Mouse (Mus musculus) MEL (cell line): ENCODE results near the gene Flrt2. TPM values are rescaled to one million over a fixed set of nuclear protein-coding genes. Genes with fewer than 3 reads are reported as not detected.

Source experiments
- DNase-seq: peaks from one replicate; pipeline ENCODE4 v3.0.0; 2011; ENCODE audit warnings: low read depth, low spot score
- H3K27ac ChIP-seq: 2 replicates; pipeline ENCODE4 v1.5.1; 2012; ENCODE audit warnings: low read depth, mild to moderate bottlenecking, control low read depth, low read length, moderate library complexity; ENCODE audit not compliant: control insufficient read depth
- H3K27me3 ChIP-seq, 2 experiments: fragments of 150-350 bp in 1 of 2; sonication (generic) in 1 of 2; 2 replicates each; pipeline ENCODE4 v1.6.1; 2012; ENCODE audit warnings: low read length in 2 of 2, mild to moderate bottlenecking in 2 of 2, improper control_type of control experiment in 1 of 2, moderate library complexity in 1 of 2; ENCODE audit not compliant: insufficient read depth in 2 of 2, control insufficient read depth in 1 of 2
- H3K36me3 ChIP-seq, 2 experiments: 2 replicates each; pipeline ENCODE4 v1.6.1; 2012 to 2014; ENCODE audit warnings: low read length in 2 of 2, improper control_type of control experiment in 1 of 2, inconsistent platforms in 1 of 2, mild to moderate bottlenecking in 1 of 2; ENCODE audit not compliant: insufficient read depth in 2 of 2, control insufficient read depth in 1 of 2
- H3K4me1 ChIP-seq, 2 experiments: fragments of 150-350 bp in 1 of 2; sonication (generic) in 1 of 2; 2 replicates each; pipeline ENCODE4 v1.6.1; 2012; ENCODE audit warnings: low read length in 2 of 2, improper control_type of control experiment in 1 of 2, mild to moderate bottlenecking in 1 of 2; ENCODE audit not compliant: insufficient read depth in 2 of 2, control insufficient read depth in 1 of 2
- H3K4me3 ChIP-seq, 2 experiments: fragments of 150-350 bp in 1 of 2; sonication (generic) in 1 of 2; 2 replicates each; pipeline ENCODE4 v1.5.1; 2012; ENCODE audit warnings: low read depth in 2 of 2, low read length in 2 of 2, mild to moderate bottlenecking in 2 of 2, moderate library complexity in 2 of 2, control low read depth in 1 of 2, improper control_type of control experiment in 1 of 2; ENCODE audit not compliant: control insufficient read depth in 1 of 2, insufficient read depth in 1 of 2
- H3K79me2 ChIP-seq: 2 replicates; pipeline ENCODE4 v1.6.1; 2012; ENCODE audit warnings: mild to moderate bottlenecking, low read length, moderate library complexity; ENCODE audit not compliant: control insufficient read depth, poor library complexity, insufficient read depth
- H3K9ac ChIP-seq: 2 replicates; pipeline ENCODE4 v1.6.1; 2012; ENCODE audit warnings: low read depth, mild to moderate bottlenecking, control low read depth, low read length, moderate library complexity; ENCODE audit not compliant: control insufficient read depth, poor library complexity, severe bottlenecking
- H3K9me3 ChIP-seq: fragments of 150-350 bp; sonication (generic); replicated peaks from 2 replicates; pipeline ENCODE4 v1.6.1; 2012; ENCODE audit warnings: mild to moderate bottlenecking, low read length, improper control_type of control experiment, moderate library complexity; ENCODE audit not compliant: insufficient read depth
- BHLHE40 ChIP-seq: IDR thresholded peaks from 2 replicates; pipeline ENCODE4 v1.6.1; 2012; ENCODE audit warnings: low read depth, mild to moderate bottlenecking, inconsistent platforms, low read length, improper control_type of control experiment, borderline replicate concordance
- CHD1 ChIP-seq: IDR thresholded peaks from 2 replicates; pipeline ENCODE4 v1.6.1; 2012; ENCODE audit warnings: low read depth, mild to moderate bottlenecking, inconsistent platforms, low read length, improper control_type of control experiment
- CTCF ChIP-seq, 3 experiments: IDR thresholded peaks in 2 of 3; conservative IDR thresholded peaks in 1 of 3; 2 replicates each; pipeline ENCODE4 v1.5.1; 2011 to 2012; ENCODE audit warnings: low read length in 3 of 3, low read depth in 2 of 3, mild to moderate bottlenecking in 2 of 3, improper control_type of control experiment in 1 of 3, inconsistent platforms in 1 of 3, mixed read lengths in 1 of 3, moderate library complexity in 1 of 3; ENCODE audit not compliant: control insufficient read depth in 1 of 3, insufficient read depth in 1 of 3, poor library complexity in 1 of 3, severe bottlenecking in 1 of 3
- E2F4 ChIP-seq: IDR thresholded peaks from 2 replicates; pipeline ENCODE4 v1.6.1; 2011; ENCODE audit warnings: low read depth, low read length, improper control_type of control experiment, borderline replicate concordance
- EP300 ChIP-seq, 2 experiments: IDR thresholded peaks; 2 replicates each; pipeline ENCODE4 v1.6.1; 2011; ENCODE audit warnings: improper control_type of control experiment in 2 of 2, low read length in 2 of 2, low read depth in 1 of 2, mild to moderate bottlenecking in 1 of 2
- GABPA ChIP-seq: IDR thresholded peaks from 2 replicates; pipeline ENCODE4 v1.6.1; 2012; ENCODE audit warnings: low read depth, mild to moderate bottlenecking, inconsistent platforms, low read length, improper control_type of control experiment, moderate library complexity
- GATA1 ChIP-seq: IDR thresholded peaks from 2 replicates; pipeline ENCODE4 v1.6.1; 2011; ENCODE audit warnings: low read depth, low read length, improper control_type of control experiment
- MAZ ChIP-seq: IDR thresholded peaks from 2 replicates; pipeline ENCODE4 v1.6.1; 2012; ENCODE audit warnings: low read depth, mild to moderate bottlenecking, inconsistent platforms, low read length, improper control_type of control experiment
- MEF2A ChIP-seq: IDR thresholded peaks from 2 replicates; pipeline ENCODE4 v1.6.1; 2014; ENCODE audit warnings: low read depth, mild to moderate bottlenecking, inconsistent platforms, low read length, improper control_type of control experiment; ENCODE audit not compliant: poor library complexity, insufficient replicate concordance, severe bottlenecking; ENCODE audit errors: extremely low read depth
- POLR2AphosphoS2 ChIP-seq: IDR thresholded peaks from 2 replicates; pipeline ENCODE4 v1.6.1; 2011; ENCODE audit warnings: low read length, improper control_type of control experiment
- POLR2AphosphoS5 ChIP-seq: IDR thresholded peaks from 2 replicates; pipeline ENCODE4 v1.6.1; 2012; ENCODE audit warnings: low read depth, borderline replicate concordance, mild to moderate bottlenecking, inconsistent platforms, low read length, moderate library complexity, mixed read lengths
- RAD21 ChIP-seq: IDR thresholded peaks from 2 replicates; pipeline ENCODE4 v1.6.1; 2011; ENCODE audit warnings: mild to moderate bottlenecking, low read depth, low read length, improper control_type of control experiment
- RCOR1 ChIP-seq: IDR thresholded peaks from 2 replicates; pipeline ENCODE4 v1.6.1; 2012; ENCODE audit warnings: low read depth, mild to moderate bottlenecking, inconsistent platforms, low read length, improper control_type of control experiment
- SMC3 ChIP-seq: IDR thresholded peaks from 2 replicates; pipeline ENCODE4 v1.6.1; 2011; ENCODE audit warnings: low read depth, low read length, improper control_type of control experiment
- TBP ChIP-seq: IDR thresholded peaks from 2 replicates; pipeline ENCODE4 v1.8.0; 2011; ENCODE audit warnings: low read depth, low read length, improper control_type of control experiment
- TCF12 ChIP-seq: IDR thresholded peaks from 2 replicates; pipeline ENCODE4 v1.6.1; 2014; ENCODE audit warnings: low read depth, mild to moderate bottlenecking, inconsistent platforms, low read length, improper control_type of control experiment, moderate library complexity
- USF2 ChIP-seq, 2 experiments: IDR thresholded peaks; 2 replicates each; pipeline ENCODE4 v1.6.1; 2011 to 2012; ENCODE audit warnings: improper control_type of control experiment in 2 of 2, low read length in 2 of 2, borderline replicate concordance in 1 of 2, inconsistent platforms in 1 of 2, low read depth in 1 of 2, mild to moderate bottlenecking in 1 of 2; ENCODE audit not compliant: insufficient read depth in 1 of 2
- ZKSCAN1 ChIP-seq: IDR thresholded peaks from 2 replicates; pipeline ENCODE4 v1.6.1; 2012; ENCODE audit warnings: low read depth, mild to moderate bottlenecking, inconsistent platforms, low read length, improper control_type of control experiment, moderate library complexity
- ZMIZ1 ChIP-seq: IDR thresholded peaks from 2 replicates; pipeline ENCODE4 v1.6.1; 2012; ENCODE audit warnings: low read depth, mild to moderate bottlenecking, inconsistent platforms, low read length, improper control_type of control experiment, moderate library complexity
- ZNF384 ChIP-seq: IDR thresholded peaks from 2 replicates; pipeline ENCODE4 v1.6.1; 2012; ENCODE audit warnings: low read depth, mild to moderate bottlenecking, inconsistent platforms, low read length, improper control_type of control experiment
- polyA plus RNA-seq, 2 experiments: library from polyadenylated mRNA; stranded (reverse) in 1 of 2; unstranded in 1 of 2; fragments of >175 nt in 1 of 2; fragments of >200 nt in 1 of 2; gene quantifications; 2 replicates each; pipeline versions ENCODE4 v1.2.1 to v1.2.4; 2012; ENCODE audit warnings: low replicate concordance in 2 of 2, low read depth in 1 of 2; ENCODE audit not compliant: insufficient read length in 2 of 2, insufficient read depth in 1 of 2, missing spikeins in 1 of 2
- total RNA-seq: library from RNA; depleted of rRNA; stranded (reverse); fragments of 300-350 nt; gene quantifications from 2 replicates; pipeline ENCODE4 v1.2.3, GENCODE M21; 2012

The Flrt2 gene
- total and polyA plus RNA-seq, 3 experiments = not detected

GRCm38 (mm10) chr12:95737571-95737970 lies 45.5 kb downstream of the Flrt2 start:
- no peak overlapping the region for H3K9ac ChIP-seq
- no peaks in the 10 kb centered on the region for H3K4me1 ChIP-seq
- no peaks in the 10 kb centered on the region for H3K27me3 ChIP-seq
- TF ChIP-seq ZKSCAN1 (no peak), GATA1 (no peak), CHD1 (no peak), GABPA (no peak), RAD21 (no peak), ZMIZ1 (no peak), POLR2AphosphoS5 (no peak), RCOR1 (no peak), E2F4 (no peak), CTCF (IDR thresholded peaks at IDR 0.05 in 2 of 3, conservative IDR thresholded peaks at IDR 0.05 in 1 of 3; ENCODE audit: control insufficient read depth in 1 of 3, insufficient read depth in 1 of 3, low read depth in 2 of 3, low read length in 3 of 3, poor library complexity in 1 of 3, severe bottlenecking in 1 of 3) (no peak), TCF12 (no peak), TBP (no peak), EP300 (IDR thresholded peaks at IDR 0.05; ENCODE audit: low read depth in 1 of 2, low read length in 2 of 2) (no peak), USF2 (IDR thresholded peaks at IDR 0.05; ENCODE audit: borderline replicate concordance in 1 of 2, insufficient read depth in 1 of 2, low read depth in 1 of 2, low read length in 2 of 2) (no peak), MEF2A (no peak), POLR2AphosphoS2 (no peak), BHLHE40 (no peak), MAZ (no peak), SMC3 (no peak)
- no peaks in the 10 kb centered on the region for H3K36me3 ChIP-seq
- no peak for DNase-seq
- H3K9me3 ChIP-seq = no peaks in the 10 kb centered on the region
- H3K79me2 ChIP-seq = no peaks in the 10 kb centered on the region
- H3K4me3 ChIP-seq = no peak overlapping the region
- no peak overlapping the region for H3K27ac ChIP-seq

GRCm38 (mm10) chr12:95738031-95738430 lies 46.0 kb downstream of the Flrt2 start:
- Histone ChIP-seq H3K4me1 (no peaks in the 10 kb centered on the region), H3K36me3 (no peaks in the 10 kb centered on the region), H3K9me3 (no peaks in the 10 kb centered on the region), H3K4me3 (no peak overlapping the region), H3K9ac (no peak overlapping the region)
- no peak for DNase-seq
- TF ChIP-seq ZNF384 = no peak
- TF ChIP-seq, all 39 proteins: peak for 0
- no peak overlapping the region for H3K27ac ChIP-seq
- H3K27me3 ChIP-seq = no peaks in the 10 kb centered on the region
- H3K79me2 ChIP-seq = no peaks in the 10 kb centered on the region
